Mouse (Mus musculus) intestine, postnatal 0 days (tissue): ENCODE data around the gene Pkd1. TPM values are rescaled to one million over a fixed set of nuclear protein-coding genes. Genes with fewer than 3 reads are reported as not detected.
A peak's percentile ranks its signal among the peaks of the same experiment; 100 is the strongest.

ENCODE experiments used
- ATAC-seq: fragments of 200-750 bp; cut with Nextera tagmentation; 2 replicates; pipeline ENCODE4 v1.8.0; 2017; ENCODE audit warnings: mild to moderate bottlenecking, moderate TSS enrichment, moderate library complexity
- H3K27ac ChIP-seq: fragments of 300-500 bp; sonication (generic); 2 replicates; pipeline ENCODE4 v1.5.1; 2014; ENCODE audit warnings: mild to moderate bottlenecking, low read depth, low read length, moderate library complexity
- H3K27me3 ChIP-seq: fragments of 300-500 bp; sonication (generic); replicated peaks from 2 replicates; pipeline ENCODE4 v1.6.1; 2014; ENCODE audit warnings: low read length, mixed read lengths; ENCODE audit not compliant: control insufficient read depth, insufficient read depth
- H3K36me3 ChIP-seq: fragments of 300-500 bp; sonication (generic); 2 replicates; pipeline ENCODE4 v1.6.1; 2014; ENCODE audit warnings: mild to moderate bottlenecking, moderate library complexity; ENCODE audit not compliant: control insufficient read depth, insufficient read depth
- H3K4me1 ChIP-seq: fragments of 300-500 bp; sonication (generic); replicated peaks from 2 replicates; pipeline ENCODE4 v1.6.1; 2014; ENCODE audit warnings: antibody characterized with exemption, low read length, mixed read lengths; ENCODE audit not compliant: control insufficient read depth, insufficient read depth
- H3K4me2 ChIP-seq: fragments of 300-500 bp; sonication (generic); replicated peaks from 2 replicates; pipeline ENCODE4 v1.6.1; 2014; ENCODE audit warnings: low read depth, mild to moderate bottlenecking, moderate library complexity
- H3K4me3 ChIP-seq: fragments of 300-500 bp; sonication (generic); 2 replicates; pipeline ENCODE4 v1.5.1; 2014; ENCODE audit warnings: low read depth, low read length
- H3K9ac ChIP-seq: fragments of 300-500 bp; sonication (generic); 2 replicates; pipeline ENCODE4 v1.6.1; 2014; ENCODE audit warnings: mild to moderate bottlenecking, low read depth, low read length
- H3K9me3 ChIP-seq: fragments of 300-500 bp; sonication (generic); 2 replicates; pipeline ENCODE4 v1.6.1; 2016; ENCODE audit warnings: mixed run types; ENCODE audit not compliant: control insufficient read depth
- CTCF ChIP-seq: sonication (generic); IDR thresholded peaks from 2 replicates; pipeline ENCODE4 v1.5.1; 2016; ENCODE audit warnings: low read depth, mild to moderate bottlenecking, control low read depth, antibody characterized with exemption, moderate library complexity
- WGBS: fragments of 180-500 bp; shearing (Covaris S2); extraction: QIAGEN DNeasy Blood & Tissue Kit; methylation state at CpG from one replicate; pipeline ENCODE4 v1.1.7; 2014; 5-methylcytosine and 5-hydroxymethylcytosine counted together
- polyA plus RNA-seq: library from polyadenylated mRNA; unstranded; fragments of >200 nt; fragmentation: Nextera tagmentation; extraction: Ambion mirVana; gene quantifications from 2 replicates; pipeline ENCODE4 v1.2.1, GENCODE M21; 2015

Gene Pkd1
- polyA plus RNA-seq, 1 experiment from 2014 or later = 5.4 TPM

DNA sequence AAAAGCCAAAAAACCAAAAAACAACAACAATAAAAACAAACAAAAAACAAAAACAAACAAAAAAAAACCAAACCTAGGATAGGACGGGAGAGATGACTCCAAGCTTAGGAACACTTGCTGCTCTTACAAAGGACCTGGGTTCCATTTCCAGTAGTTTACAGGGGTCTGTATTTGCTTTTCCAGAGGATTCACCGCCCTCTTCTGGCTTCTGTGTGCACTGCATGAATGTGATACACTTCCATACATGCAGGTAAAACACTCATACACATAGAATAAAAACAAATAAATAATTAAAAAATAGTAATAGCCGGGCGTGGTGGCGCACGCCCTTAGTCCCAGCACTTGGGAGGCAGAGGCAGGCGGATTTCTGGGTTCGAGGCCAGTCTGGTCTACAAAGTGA lies 10.7 kb upstream of the Pkd1 start:
- WGBS = 67% methylated on average over 8 of the region's 8 CpGs
- Histone ChIP-seq H3K36me3 (no peaks in the 10 kb centered on the region), H3K27ac (no peak overlapping the region), H3K27me3 (no peaks in the 10 kb centered on the region), H3K4me3 (no peak overlapping the region), H3K4me1 (no peaks in the 10 kb centered on the region), H3K9ac (no peak overlapping the region), H3K9me3 (no peaks in the 10 kb centered on the region), H3K4me2 (no peak overlapping the region)
- 0 out of 2 replicates have a peak, but pooled peaks have one; percentile 28 for ATAC-seq
- peak; percentile 72 for TF ChIP-seq CTCF

- no peaks in the 10 kb centered on the region for H3K9me3 ChIP-seq
- 0 out of 2 replicates have a peak, but pooled peaks have one; percentile 56 for ATAC-seq
- H3K4me3 ChIP-seq = no peak overlapping the region
- no peak overlapping the region for H3K9ac ChIP-seq
- H3K27me3 ChIP-seq = no peaks in the 10 kb centered on the region
- WGBS = 16% methylated on average over 3 of the region's 3 CpGs
- no peaks in the 10 kb centered on the region for H3K4me1 ChIP-seq
- peak; percentile 90 for TF ChIP-seq CTCF
- H3K27ac ChIP-seq = no peak overlapping the region
- H3K4me2 ChIP-seq = no peak overlapping the region
- H3K36me3 ChIP-seq = no peaks in the 10 kb centered on the region
Observed at GRCm38 (mm10) chr17:24540375-24540774, 9.3 kb upstream of the Pkd1 start.

GRCm38 (mm10) chr17:24544613-24545012 lies 5.0 kb upstream of the Pkd1 start:
- no peak overlapping the region for H3K27ac ChIP-seq
- no peak overlapping the region for H3K9ac ChIP-seq
- TF ChIP-seq CTCF = peak; percentile 33
- WGBS = 19% methylated on average over 12 of the region's 12 CpGs
- no peaks in the 10 kb centered on the region for H3K9me3 ChIP-seq
- no peak for ATAC-seq
- 0 out of 2 replicates have a peak overlapping the region, but pooled peaks have one; percentile 6 for H3K4me2 ChIP-seq
- no peaks in the 10 kb centered on the region for H3K27me3 ChIP-seq
- peaks cover 4% of the 10 kb centered on the region; the same call in 1 of the 2 replicates for H3K4me1 ChIP-seq
- no peaks in the 10 kb centered on the region for H3K36me3 ChIP-seq
- no peak overlapping the region for H3K4me3 ChIP-seq

DNA sequence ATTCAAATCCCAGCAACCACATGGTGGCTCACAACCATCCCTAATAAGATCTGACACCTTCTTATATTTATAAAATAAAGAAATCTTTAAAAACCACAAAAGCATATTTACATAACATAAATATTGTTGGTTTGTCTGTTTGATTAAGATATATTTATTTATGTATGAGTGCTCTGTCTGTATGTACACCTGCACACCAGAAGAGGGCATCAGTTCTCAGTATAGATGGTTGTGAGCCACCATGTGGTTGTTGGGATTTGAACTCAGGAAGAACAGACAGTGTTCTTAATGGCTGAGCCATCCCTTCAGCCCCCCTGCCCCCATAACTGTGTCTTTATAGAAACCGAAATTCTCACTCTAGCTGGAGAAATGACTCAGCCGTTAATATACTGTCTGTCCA lies 4.4 kb upstream of the Pkd1 start:
- no peaks in the 10 kb centered on the region for H3K9me3 ChIP-seq
- H3K27me3 ChIP-seq = no peaks in the 10 kb centered on the region
- no peak for ATAC-seq
- H3K9ac ChIP-seq = no peak overlapping the region
- no peak overlapping the region for H3K4me2 ChIP-seq
- TF ChIP-seq CTCF = no peak
- H3K4me1 ChIP-seq = peaks cover 4% of the 10 kb centered on the region; the same call in 1 of the 2 replicates
- no peak overlapping the region for H3K27ac ChIP-seq
- H3K4me3 ChIP-seq = no peak overlapping the region
- 82% methylated on average over 2 of the region's 2 CpGs for whole genome bisulfite sequencing
- no peaks in the 10 kb centered on the region for H3K36me3 ChIP-seq

- Histone ChIP-seq H3K4me3 (no peak overlapping the region), H3K4me2 (no peak overlapping the region), H3K27me3 (no peaks in the 10 kb centered on the region), H3K36me3 (no peaks in the 10 kb centered on the region), H3K4me1 (peaks cover 4% of the 10 kb centered on the region; the same call in 1 of the 2 replicates), H3K9me3 (no peaks in the 10 kb centered on the region), H3K27ac (peak overlapping the region; percentile 9; the same call in 1 of the 2 replicates), H3K9ac (no peak overlapping the region)
- TF ChIP-seq CTCF = no peak
- 34% methylated on average over 3 of the region's 3 CpGs for WGBS
- ATAC-seq = no peak
Observed at GRCm38 (mm10) chr17:24546234-24546633, 3.4 kb upstream of the Pkd1 start.

DNA sequence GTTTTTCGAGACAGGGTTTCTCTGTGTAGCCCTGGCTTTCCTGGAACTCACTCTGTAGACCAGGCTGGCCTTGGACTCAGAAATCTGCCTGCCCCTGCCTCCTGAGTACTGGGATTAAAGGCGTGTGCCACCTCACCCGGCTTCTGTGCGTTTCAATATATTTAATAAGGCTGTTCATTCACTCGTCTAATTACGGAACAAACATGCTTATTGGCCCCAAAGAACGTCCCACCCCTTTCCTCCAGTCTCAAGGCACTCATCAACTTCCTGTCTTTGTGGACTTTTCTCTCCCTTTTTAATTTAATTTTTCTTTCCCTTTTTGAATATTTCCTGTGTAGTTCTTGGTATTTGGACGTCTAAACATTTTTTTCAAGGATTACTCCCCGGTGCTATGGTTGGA lies 1.2 kb upstream of the Pkd1 start:
- no peak for TF ChIP-seq CTCF
- Histone ChIP-seq H3K4me3 (peak overlapping the region; percentile 71), H3K27me3 (no peaks in the 10 kb centered on the region), H3K4me1 (peaks cover 4% of the 10 kb centered on the region; the same call in 1 of the 2 replicates), H3K4me2 (peak overlapping the region; percentile 92), H3K27ac (peak overlapping the region; percentile 76; the same call in 1 of the 2 replicates), H3K9me3 (no peaks in the 10 kb centered on the region), H3K9ac (no peak overlapping the region), H3K36me3 (no peaks in the 10 kb centered on the region)
- ATAC-seq = no peak
- 19% methylated on average over 9 of the region's 9 CpGs for WGBS
